Mouse (Mus musculus): ENCODE data around the gene Tmem115. TPM values are rescaled to one million over a fixed set of nuclear protein-coding genes. Genes with fewer than 3 reads are reported as not detected.

The Tmem115 gene
- polyA plus RNA-seq, 1 experiment = 10.7 TPM

- TF ChIP-seq EP300 (IDR thresholded peaks at IDR 0.05; ENCODE audit: insufficient read depth, low read depth, low read length) = no peak
- no peak for TF ChIP-seq CTCF (IDR thresholded peaks at IDR 0.05; ENCODE audit: low read depth, low read length)
- no peak for TF ChIP-seq POLR2A (IDR thresholded peaks at IDR 0.05; ENCODE audit: insufficient read depth, low read length)
- H3K27me3 ChIP-seq (ENCODE audit: control insufficient read depth, insufficient read depth, low read length, poor library complexity, severe bottlenecking) = no peaks in the 10 kb centered on the region
- peaks cover 2% of the 10 kb centered on the region for H3K4me1 ChIP-seq (ENCODE audit: control insufficient read depth, insufficient read depth, low read length)
- H3K9ac ChIP-seq (ENCODE audit: low read depth, poor library complexity, severe bottlenecking) = no peak overlapping the region
- H3K9me3 ChIP-seq (replicated peaks; ENCODE audit: control insufficient read depth, insufficient read depth, low read length, poor library complexity, severe bottlenecking) = no peaks in the 10 kb centered on the region
- no peaks in the 10 kb centered on the region for H3K36me3 ChIP-seq (ENCODE audit: control insufficient read depth, insufficient read depth, low read length, poor library complexity, severe bottlenecking)
- H3K4me3 ChIP-seq (ENCODE audit: low read depth, low read length) = no peak overlapping the region
- H3K27ac ChIP-seq (ENCODE audit: insufficient read depth, low read length) = no peak overlapping the region
These were observed 45.5 kb downstream of the Tmem115 start for GRCm38 (mm10) chr9:107579023-107579900.

GRCm38 (mm10) chr9:107580501-107581317 is 47.0 kb downstream of the Tmem115 start, which contains the start of gene Hyal3:
Gene Hyal3, plus strand, starts transcription at chr9:107580818.
- Histone ChIP-seq H3K36me3 (ENCODE audit: control insufficient read depth, insufficient read depth, low read length, poor library complexity, severe bottlenecking) (no peaks in the 10 kb centered on the region), H3K27ac (ENCODE audit: insufficient read depth, low read length) (peak within 1 kb of the TSS; percentile 71), H3K27me3 (ENCODE audit: control insufficient read depth, insufficient read depth, low read length, poor library complexity, severe bottlenecking) (no peaks in the 10 kb centered on the region), H3K4me1 (ENCODE audit: control insufficient read depth, insufficient read depth, low read length) (peaks cover 2% of the 10 kb centered on the region), H3K4me3 (ENCODE audit: low read depth, low read length) (peak within 1 kb of the TSS; percentile 72), H3K9me3 (replicated peaks; ENCODE audit: control insufficient read depth, insufficient read depth, low read length, poor library complexity, severe bottlenecking) (no peaks in the 10 kb centered on the region), H3K9ac (ENCODE audit: low read depth, poor library complexity, severe bottlenecking) (peak within 1 kb of the TSS; percentile 28)
- TF ChIP-seq EP300 (IDR thresholded peaks at IDR 0.05; ENCODE audit: insufficient read depth, low read depth, low read length) = 0 out of 2 replicates have a peak, but pooled peaks have one; percentile 31
- TF ChIP-seq POLR2A (IDR thresholded peaks at IDR 0.05; ENCODE audit: insufficient read depth, low read length) = peak; percentile 39
- no peak for TF ChIP-seq CTCF (IDR thresholded peaks at IDR 0.05; ENCODE audit: low read depth, low read length)

GRCm38 (mm10) chr9:107581584-107581983 is 47.8 kb downstream of the Tmem115 start:
- TF ChIP-seq POLR2A (IDR thresholded peaks at IDR 0.05; ENCODE audit: insufficient read depth, low read length) (no peak), CTCF (IDR thresholded peaks at IDR 0.05; ENCODE audit: low read depth, low read length) (no peak), EP300 (IDR thresholded peaks at IDR 0.05; ENCODE audit: insufficient read depth, low read depth, low read length) (no peak)
- H3K9ac ChIP-seq (ENCODE audit: low read depth, poor library complexity, severe bottlenecking) = peak overlapping the region; percentile 28; the same call in 1 of the 2 replicates
- H3K9me3 ChIP-seq (replicated peaks; ENCODE audit: control insufficient read depth, insufficient read depth, low read length, poor library complexity, severe bottlenecking) = no peaks in the 10 kb centered on the region
- no peak overlapping the region; the same call in 1 of the 2 replicates for H3K4me3 ChIP-seq (ENCODE audit: low read depth, low read length)
- no peak overlapping the region for H3K27ac ChIP-seq (ENCODE audit: insufficient read depth, low read length)
- no peaks in the 10 kb centered on the region for H3K27me3 ChIP-seq (ENCODE audit: control insufficient read depth, insufficient read depth, low read length, poor library complexity, severe bottlenecking)
- no peaks in the 10 kb centered on the region for H3K36me3 ChIP-seq (ENCODE audit: control insufficient read depth, insufficient read depth, low read length, poor library complexity, severe bottlenecking)
- peaks cover 2% of the 10 kb centered on the region for H3K4me1 ChIP-seq (ENCODE audit: control insufficient read depth, insufficient read depth, low read length)

- H3K9ac ChIP-seq (ENCODE audit: low read depth, poor library complexity, severe bottlenecking) = no peak overlapping the region
- H3K9me3 ChIP-seq (replicated peaks; ENCODE audit: control insufficient read depth, insufficient read depth, low read length, poor library complexity, severe bottlenecking) = no peaks in the 10 kb centered on the region
- no peak overlapping the region for H3K27ac ChIP-seq (ENCODE audit: insufficient read depth, low read length)
- TF ChIP-seq CTCF (IDR thresholded peaks at IDR 0.05; ENCODE audit: low read depth, low read length) = no peak
- TF ChIP-seq POLR2A (IDR thresholded peaks at IDR 0.05; ENCODE audit: insufficient read depth, low read length) = no peak
- TF ChIP-seq EP300 (IDR thresholded peaks at IDR 0.05; ENCODE audit: insufficient read depth, low read depth, low read length) = no peak
- no peaks in the 10 kb centered on the region for H3K36me3 ChIP-seq (ENCODE audit: control insufficient read depth, insufficient read depth, low read length, poor library complexity, severe bottlenecking)
- no peaks in the 10 kb centered on the region for H3K27me3 ChIP-seq (ENCODE audit: control insufficient read depth, insufficient read depth, low read length, poor library complexity, severe bottlenecking)
- no peak overlapping the region for H3K4me3 ChIP-seq (ENCODE audit: low read depth, low read length)
- peaks cover 2% of the 10 kb centered on the region for H3K4me1 ChIP-seq (ENCODE audit: control insufficient read depth, insufficient read depth, low read length)
These were observed 48.8 kb downstream of the Tmem115 start for GRCm38 (mm10) chr9:107582509-107583062.

- H3K4me3 ChIP-seq (ENCODE audit: low read depth, low read length) = no peak overlapping the region
- no peak for TF ChIP-seq POLR2A (IDR thresholded peaks at IDR 0.05; ENCODE audit: insufficient read depth, low read length)
- no peak overlapping the region for H3K9ac ChIP-seq (ENCODE audit: low read depth, poor library complexity, severe bottlenecking)
- no peaks in the 10 kb centered on the region for H3K9me3 ChIP-seq (replicated peaks; ENCODE audit: control insufficient read depth, insufficient read depth, low read length, poor library complexity, severe bottlenecking)
- H3K27me3 ChIP-seq (ENCODE audit: control insufficient read depth, insufficient read depth, low read length, poor library complexity, severe bottlenecking) = no peaks in the 10 kb centered on the region
- H3K36me3 ChIP-seq (ENCODE audit: control insufficient read depth, insufficient read depth, low read length, poor library complexity, severe bottlenecking) = no peaks in the 10 kb centered on the region
- peaks cover 2% of the 10 kb centered on the region for H3K4me1 ChIP-seq (ENCODE audit: control insufficient read depth, insufficient read depth, low read length)
- H3K27ac ChIP-seq (ENCODE audit: insufficient read depth, low read length) = no peak overlapping the region
These were observed 49.4 kb downstream of the Tmem115 start for GRCm38 (mm10) chr9:107583174-107583573.
